Mouse (Mus musculus) testis, adult 2 months (tissue): ENCODE data around the gene BC117090.
"Not testable (repeated sequence)": the region's sequence is repeated elsewhere in the genome, so short reads cannot be mapped to it uniquely, and the experiment has no call there.

Experiments
- CTCF ChIP-seq: fragments of 200-500 bp; IDR thresholded peaks from 2 replicates; pipeline ENCODE4 v1.5.1; 2012; ENCODE audit warnings: low read depth, mild to moderate bottlenecking, inconsistent platforms, low read length, moderate library complexity; ENCODE audit not compliant: control insufficient read depth, insufficient read depth, insufficient replicate concordance
- POLR2A ChIP-seq: fragments of 200-500 bp; IDR thresholded peaks from 2 replicates; pipeline ENCODE4 v1.6.1; 2012; ENCODE audit warnings: low read depth, mild to moderate bottlenecking, inconsistent platforms, low read length, moderate library complexity; ENCODE audit not compliant: control insufficient read depth

- TF ChIP-seq CTCF, POLR2A: not testable (repeated sequence)
Observed at GRCm38 (mm10) chr16:36276796-36277195, 57.3 kb downstream of the BC117090 start, which contains the start of gene Stfa1.
